Mouse (Mus musculus): ENCODE measurements at regions not wholly inside any gene's neighbourhood (a gene's known extent, or its start where the extent isn't known, plus 50 kb on each side); places are given as distances from the start of the nearest gene placed in this dataset.

GRCm38 (mm10) chr1:132820136-132820535, 59.9 kb upstream of the Lrrn2 start:
- no peak overlapping the region for H3K27ac ChIP-seq
- no peak overlapping the region for H3K4me3 ChIP-seq
- H3K27me3 ChIP-seq (ENCODE audit: poor library complexity, severe bottlenecking): peaks cover 61% of the 10 kb centered on the region
- DNase-seq (ENCODE audit: extremely low spot score, low spot score): no peak
- 61% methylated on average over 8 of the region's 8 CpGs for WGBS
- H3K9me3 ChIP-seq: no peaks in the 10 kb centered on the region
- H3K36me3 ChIP-seq (replicated peaks): no peaks in the 10 kb centered on the region
- H3K4me1 ChIP-seq: peaks cover 26% of the 10 kb centered on the region

GRCm38 (mm10) chr1:132818296-132818695, 61.8 kb upstream of the Lrrn2 start:
- WGBS: 59% methylated on average over 7 of the region's 7 CpGs
- H3K27me3 ChIP-seq (ENCODE audit: poor library complexity, severe bottlenecking): peaks cover 79% of the 10 kb centered on the region

GRCm38 (mm10) chr1:132817366-132817765, 62.7 kb upstream of the Lrrn2 start:
- Histone ChIP-seq H3K36me3 (replicated peaks) (no peaks in the 10 kb centered on the region), H3K27me3 (ENCODE audit: poor library complexity, severe bottlenecking) (peaks cover 89% of the 10 kb centered on the region), H3K4me1 (peaks cover 23% of the 10 kb centered on the region), H3K9me3 (no peaks in the 10 kb centered on the region), H3K4me3 (no peak overlapping the region), H3K27ac (no peak overlapping the region)
- DNase-seq (ENCODE audit: extremely low spot score, low spot score): no peak
- 93% methylated on average over 2 of the region's 2 CpGs for WGBS

More at GRCm38 (mm10) chr1:132818296-132818695, 61.8 kb upstream of the Lrrn2 start:
- no peaks in the 10 kb centered on the region for H3K9me3 ChIP-seq
- no peak overlapping the region for H3K27ac ChIP-seq
- DNase-seq (ENCODE audit: extremely low spot score, low spot score): no peak
- H3K36me3 ChIP-seq (replicated peaks): no peaks in the 10 kb centered on the region
- no peak overlapping the region for H3K4me3 ChIP-seq
- H3K4me1 ChIP-seq: peaks cover 26% of the 10 kb centered on the region

- Histone ChIP-seq H3K4me1 (peaks cover 15% of the 10 kb centered on the region), H3K27me3 (ENCODE audit: poor library complexity, severe bottlenecking) (peaks cover 30% of the 10 kb centered on the region), H3K36me3 (replicated peaks) (no peaks in the 10 kb centered on the region), H3K27ac (no peak overlapping the region), H3K4me3 (no peak overlapping the region), H3K9me3 (no peaks in the 10 kb centered on the region)
- 70% methylated on average over 9 of the region's 9 CpGs for WGBS
- no peak for DNase-seq (ENCODE audit: extremely low spot score, low spot score)
Observed at GRCm38 (mm10) chr1:132805543-132805942, 63.9 kb upstream of the Nfasc start.

- no peak overlapping the region for H3K4me3 ChIP-seq
- H3K4me1 ChIP-seq: peaks cover 26% of the 10 kb centered on the region
- no peaks in the 10 kb centered on the region for H3K36me3 ChIP-seq (replicated peaks)
- DNase-seq (ENCODE audit: extremely low spot score, low spot score): no peak
- 80% methylated on average over 9 of the region's 9 CpGs for WGBS
- no peak overlapping the region for H3K27ac ChIP-seq
- H3K9me3 ChIP-seq: no peaks in the 10 kb centered on the region
- peaks cover 47% of the 10 kb centered on the region for H3K27me3 ChIP-seq (ENCODE audit: poor library complexity, severe bottlenecking)
Observed at GRCm38 (mm10) chr1:132803842-132804241, 62.2 kb upstream of the Nfasc start.

DNA sequence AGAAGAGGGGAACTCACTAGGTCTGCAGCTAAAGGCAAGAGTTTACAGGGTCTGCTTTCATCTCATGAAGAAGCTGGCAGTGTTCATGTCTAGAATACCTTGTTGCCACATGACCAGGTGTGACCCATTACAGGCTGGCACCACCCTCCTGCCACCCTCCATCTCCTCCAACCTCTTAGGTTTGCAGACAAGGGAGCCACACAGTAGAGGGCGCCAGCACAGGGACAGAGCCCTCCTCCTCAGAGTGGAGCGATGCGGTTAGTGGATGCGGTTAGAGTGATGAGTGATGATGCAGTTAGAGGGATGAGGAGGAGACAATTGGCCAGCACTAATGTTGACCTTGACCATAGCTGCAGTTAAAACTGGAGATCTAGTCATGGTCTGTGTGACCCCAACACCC, 60.8 kb upstream of the Nfasc start:
- no peaks in the 10 kb centered on the region for H3K36me3 ChIP-seq (replicated peaks)
- H3K9me3 ChIP-seq: no peaks in the 10 kb centered on the region
- peaks cover 32% of the 10 kb centered on the region for H3K4me1 ChIP-seq
- H3K27ac ChIP-seq: no peak overlapping the region
- H3K27me3 ChIP-seq (ENCODE audit: poor library complexity, severe bottlenecking): peaks cover 54% of the 10 kb centered on the region
- DNase-seq (ENCODE audit: extremely low spot score, low spot score): no peak
- WGBS: 38% methylated on average over 4 of the region's 4 CpGs
- H3K4me3 ChIP-seq: no peak overlapping the region

GRCm38 (mm10) chr1:132800285-132800684, 58.7 kb upstream of the Nfasc start:
- peaks cover 51% of the 10 kb centered on the region for H3K27me3 ChIP-seq (ENCODE audit: poor library complexity, severe bottlenecking)
- H3K4me3 ChIP-seq: peak overlapping the region; percentile 9; the same call in 1 of the 2 replicates
- H3K9me3 ChIP-seq: no peaks in the 10 kb centered on the region
- under 1% methylated on average over 9 of the region's 9 CpGs for WGBS
- DNase-seq (ENCODE audit: extremely low spot score, low spot score): peak; percentile 14
- H3K36me3 ChIP-seq (replicated peaks): no peaks in the 10 kb centered on the region
- no peak overlapping the region for H3K27ac ChIP-seq
- H3K4me1 ChIP-seq: peaks cover 30% of the 10 kb centered on the region

DNA sequence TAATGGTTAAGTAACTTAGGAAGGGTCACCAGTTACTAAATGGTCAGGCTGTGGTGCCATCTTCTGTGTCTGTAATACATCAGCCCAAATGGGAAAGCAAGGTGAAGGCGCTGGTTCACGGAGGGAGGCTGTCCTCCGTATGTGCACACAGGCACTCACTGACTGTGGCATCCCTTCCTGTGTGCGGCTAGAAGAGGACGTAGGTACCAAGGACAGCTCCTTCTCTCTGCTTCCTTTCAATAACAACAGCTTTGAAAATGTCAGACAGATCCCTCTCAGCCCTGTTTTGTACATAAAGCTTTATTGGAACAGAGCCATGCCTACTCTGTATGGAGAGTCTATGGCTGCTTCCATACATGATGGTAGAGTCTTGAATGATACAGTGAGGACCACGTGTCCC, 57.7 kb upstream of the Nfasc start:
- H3K27ac ChIP-seq: no peak overlapping the region
- 7% methylated on average over 6 of the region's 6 CpGs for WGBS
- no peak overlapping the region for H3K4me3 ChIP-seq
- peaks cover 24% of the 10 kb centered on the region for H3K4me1 ChIP-seq
- DNase-seq (ENCODE audit: extremely low spot score, low spot score): no peak
- H3K27me3 ChIP-seq (ENCODE audit: poor library complexity, severe bottlenecking): peaks cover 47% of the 10 kb centered on the region
- H3K9me3 ChIP-seq: no peaks in the 10 kb centered on the region
- H3K36me3 ChIP-seq (replicated peaks): no peaks in the 10 kb centered on the region

DNA sequence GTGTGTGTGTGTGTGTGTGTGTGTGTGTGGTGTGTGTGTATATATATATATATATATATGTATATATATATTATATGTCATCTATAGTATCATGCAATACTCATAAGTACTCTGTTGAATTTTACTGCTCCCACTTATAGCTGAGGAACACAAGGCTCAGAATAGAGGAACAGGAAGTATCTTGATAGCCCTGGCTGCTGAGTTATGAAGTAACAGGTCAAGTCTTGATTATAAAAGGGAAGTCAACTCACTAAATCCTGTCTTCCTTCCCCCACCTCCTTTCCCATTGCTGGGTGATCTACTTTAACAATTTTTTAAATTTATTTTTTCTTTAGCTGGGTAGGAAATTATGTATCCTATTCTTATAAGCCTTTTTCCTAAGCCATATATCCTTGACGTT, 52.9 kb upstream of the Nfasc start:
- DNase-seq (ENCODE audit: extremely low spot score, low spot score): no peak
- Histone ChIP-seq H3K9me3 (no peaks in the 10 kb centered on the region), H3K36me3 (replicated peaks) (no peaks in the 10 kb centered on the region), H3K27ac (no peak overlapping the region), H3K4me1 (peaks cover 6% of the 10 kb centered on the region; the same call in 1 of the 2 replicates), H3K27me3 (ENCODE audit: poor library complexity, severe bottlenecking) (peaks cover 13% of the 10 kb centered on the region), H3K4me3 (no peak overlapping the region)
- 90% methylated on average over 1 of the region's 1 CpGs for WGBS
